Mouse (Mus musculus): Measurements from ENCODE around the gene Rnf157.
A peak's percentile ranks its signal among the peaks of the same experiment; 100 is the strongest.

DNA sequence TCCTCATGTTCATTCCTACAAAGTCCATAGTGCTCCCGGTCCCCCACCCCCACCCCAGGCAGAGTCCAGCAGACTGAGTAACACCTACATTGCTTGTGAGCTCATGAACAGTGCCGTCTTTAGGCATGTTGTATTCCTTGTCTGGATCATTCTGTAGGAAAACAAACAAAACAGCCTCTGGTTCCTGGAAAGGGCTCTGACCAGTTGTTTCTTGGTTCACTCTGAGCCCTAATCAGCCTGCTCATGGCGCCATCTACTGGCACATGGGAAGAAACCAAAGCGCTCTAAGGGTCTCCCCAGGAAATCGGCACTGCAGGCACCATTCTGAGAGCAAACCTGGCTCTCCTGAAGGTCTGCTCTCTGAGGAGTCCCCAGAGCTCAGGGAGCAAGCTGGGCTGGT, 118.5 kb downstream of the Rnf157 start:
- TF ChIP-seq POLR2A (IDR thresholded peaks at IDR 0.05; ENCODE audit: extremely low read depth, insufficient read depth, low read length) (no peak), CTCF (IDR thresholded peaks at IDR 0.05; ENCODE audit: extremely low read depth, insufficient read depth, low read length) (peak; percentile 69)

Data from cortical plate, adult 2 months (tissue).